Mouse (Mus musculus): ENCODE results near the gene Etfb. TPM values are rescaled to one million over a fixed set of nuclear protein-coding genes. Genes with fewer than 3 reads are reported as not detected.
"Not testable (repeated sequence)": the region's sequence is repeated elsewhere in the genome, so short reads cannot be mapped to it uniquely, and the experiment has no call there.

The Etfb gene
- polyA plus RNA-seq (2016; fragmentation: Nextera tagmentation; extraction: Ambion mirVana) = 240 and 248 TPM in 2 replicates

DNA sequence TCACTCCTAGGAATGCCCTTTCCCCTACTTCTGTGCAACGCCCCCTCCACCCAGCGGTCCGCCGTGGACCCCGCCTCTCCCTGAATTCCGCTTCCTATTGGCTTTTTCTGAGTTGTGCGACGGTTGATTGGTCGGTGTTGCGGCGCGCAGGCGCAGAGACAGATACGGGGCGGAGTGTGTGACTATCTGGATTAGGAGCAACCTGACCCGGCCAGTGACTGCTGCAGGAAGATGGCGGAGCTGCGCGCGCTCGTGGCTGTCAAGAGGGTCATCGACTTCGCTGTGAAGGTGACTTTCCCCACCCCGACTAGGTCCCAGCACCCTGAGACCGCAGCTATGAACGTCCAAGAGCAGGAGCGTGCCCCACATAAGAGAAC lies at the start of gene Etfb, which contains the start of gene Gm45233:
Etfb (plus strand) TSS at position 167 of the 377 bp plus-strand sequence.
Gm45233 (plus strand) TSS at position 212 of the 377 bp plus-strand sequence.
- Histone ChIP-seq H3K27me3 (ENCODE audit: low read depth, poor library complexity, severe bottlenecking) (no peaks in the 10 kb centered on the region), H3K36me3 (no peaks in the 10 kb centered on the region), H3K4me1 (peaks cover 16% of the 10 kb centered on the region), H3K4me3 (peak within 1 kb of the TSS; percentile 65), H3K9me3 (replicated peaks) (no peaks in the 10 kb centered on the region), H3K27ac (peak within 1 kb of the TSS; percentile 86)
- under 1% methylated on average over 27 of the region's 27 CpGs for WGBS
- peak; percentile 94 for DNase-seq (ENCODE audit: low spot score)

DNA sequence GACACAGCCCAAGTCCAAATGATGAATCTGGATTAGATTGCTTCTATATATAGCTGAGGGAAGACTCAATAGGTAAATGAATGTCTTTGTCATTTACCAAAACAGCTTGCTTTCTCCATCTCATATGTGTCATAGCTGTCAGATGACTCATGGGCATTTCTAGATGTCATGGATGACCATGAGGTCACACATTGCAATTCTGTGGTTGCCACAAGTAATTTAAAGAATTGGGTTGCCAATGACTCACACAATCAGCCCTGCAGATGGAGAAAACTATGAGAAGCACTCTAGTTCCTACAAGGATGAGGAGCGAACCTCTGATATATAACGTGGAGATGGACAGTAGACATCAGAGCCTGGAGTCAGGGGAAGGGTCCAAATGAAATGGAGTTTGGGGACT lies 44.4 kb upstream of the Etfb start:
- no peak for DNase-seq (ENCODE audit: low spot score)
- Histone ChIP-seq H3K27me3 (ENCODE audit: low read depth, poor library complexity, severe bottlenecking) (no peaks in the 10 kb centered on the region), H3K4me1 (no peaks in the 10 kb centered on the region), H3K4me3 (no peak overlapping the region), H3K36me3 (no peaks in the 10 kb centered on the region), H3K27ac (no peak overlapping the region), H3K9me3 (replicated peaks) (no peaks in the 10 kb centered on the region)
- 91% methylated on average over 2 of the region's 2 CpGs for whole genome bisulfite sequencing

DNA sequence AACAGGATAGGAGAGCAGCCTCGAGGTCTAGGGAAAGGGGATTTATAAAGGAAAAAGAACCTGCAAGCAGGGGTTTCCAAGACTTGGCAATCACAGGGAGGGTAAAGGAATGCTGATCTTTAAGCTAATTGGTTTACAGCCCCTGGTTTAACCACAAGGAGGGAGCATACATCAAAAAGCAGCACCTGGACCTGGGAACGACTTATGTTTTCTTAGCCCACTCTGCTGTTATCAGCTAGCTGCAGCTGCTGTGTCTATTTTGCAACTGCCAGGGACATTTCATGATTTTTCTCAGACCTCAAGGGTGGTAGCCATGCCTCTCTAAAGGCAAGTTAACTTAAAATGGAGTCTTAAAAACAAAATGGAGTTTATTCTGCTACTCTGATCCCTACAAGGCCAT lies 41.2 kb upstream of the Etfb start:
- WGBS = 39% methylated on average over 2 of the region's 2 CpGs
- H3K4me3 ChIP-seq = no peak overlapping the region
- H3K36me3 ChIP-seq = no peaks in the 10 kb centered on the region
- no peak overlapping the region for H3K27ac ChIP-seq
- no peak for DNase-seq (ENCODE audit: low spot score)
- no peaks in the 10 kb centered on the region for H3K9me3 ChIP-seq (replicated peaks)
- no peaks in the 10 kb centered on the region for H3K27me3 ChIP-seq (ENCODE audit: low read depth, poor library complexity, severe bottlenecking)
- H3K4me1 ChIP-seq = no peaks in the 10 kb centered on the region

DNA sequence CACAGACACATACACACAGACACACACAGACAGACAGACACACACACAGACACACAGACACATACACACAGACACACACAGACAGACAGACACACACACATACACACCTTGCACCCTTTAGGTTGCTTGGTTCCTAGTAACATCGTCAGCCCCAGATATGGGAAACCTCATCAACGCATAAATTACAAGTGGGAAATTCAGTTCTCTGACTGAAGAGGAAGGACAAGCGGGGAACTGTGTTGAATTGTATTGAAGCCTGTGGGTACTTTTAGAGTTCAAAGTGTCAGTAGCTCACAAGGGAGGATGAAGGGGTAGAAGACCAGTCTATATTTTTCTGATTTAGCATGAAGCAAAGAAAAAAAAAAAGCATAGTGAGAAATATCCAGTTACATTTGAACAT lies 36.3 kb upstream of the Etfb start:
- no peak overlapping the region for H3K4me3 ChIP-seq
- no peaks in the 10 kb centered on the region for H3K36me3 ChIP-seq
- no peak overlapping the region for H3K27ac ChIP-seq
- DNase-seq (ENCODE audit: low spot score) = no peak
- H3K4me1 ChIP-seq = peaks cover 6% of the 10 kb centered on the region
- WGBS = 89% methylated on average over 3 of the region's 3 CpGs
- H3K27me3 ChIP-seq (ENCODE audit: low read depth, poor library complexity, severe bottlenecking) = no peaks in the 10 kb centered on the region
- no peaks in the 10 kb centered on the region for H3K9me3 ChIP-seq (replicated peaks)

DNA sequence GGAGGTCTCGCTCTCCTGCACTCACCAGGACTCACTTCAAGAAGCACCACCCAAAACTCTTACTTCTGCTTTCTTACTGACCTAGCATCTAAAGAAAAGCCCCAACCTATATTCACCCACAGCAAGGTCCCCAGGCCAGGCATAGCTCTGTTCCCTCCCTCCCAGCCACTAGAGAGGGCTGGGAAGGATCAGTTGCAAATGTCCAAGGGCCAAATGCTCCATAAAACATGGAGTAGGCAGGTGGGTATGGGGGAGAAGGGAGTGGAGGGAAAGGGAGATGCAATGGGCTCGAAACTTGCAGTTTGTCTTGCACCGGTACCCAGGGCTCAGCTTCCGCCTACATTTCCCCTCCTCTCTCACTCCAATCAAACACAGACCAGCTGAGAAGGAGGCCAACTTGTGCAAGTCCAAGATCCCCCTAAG lies 35.7 kb upstream of the Etfb start, which contains the start of gene Siglecg:
Siglecg (plus strand) TSS at position 74 of the 423 bp plus-strand sequence.
- H3K4me3 ChIP-seq = no peak within 1 kb of the TSS
- H3K36me3 ChIP-seq = no peaks in the 10 kb centered on the region
- H3K27ac ChIP-seq = no peak within 1 kb of the TSS
- peaks cover 6% of the 10 kb centered on the region for H3K4me1 ChIP-seq
- DNase-seq (ENCODE audit: low spot score) = no peak
- no peaks in the 10 kb centered on the region for H3K9me3 ChIP-seq (replicated peaks)
- WGBS = 81% methylated on average over 4 of the region's 4 CpGs
- H3K27me3 ChIP-seq (ENCODE audit: low read depth, poor library complexity, severe bottlenecking) = no peaks in the 10 kb centered on the region

DNA sequence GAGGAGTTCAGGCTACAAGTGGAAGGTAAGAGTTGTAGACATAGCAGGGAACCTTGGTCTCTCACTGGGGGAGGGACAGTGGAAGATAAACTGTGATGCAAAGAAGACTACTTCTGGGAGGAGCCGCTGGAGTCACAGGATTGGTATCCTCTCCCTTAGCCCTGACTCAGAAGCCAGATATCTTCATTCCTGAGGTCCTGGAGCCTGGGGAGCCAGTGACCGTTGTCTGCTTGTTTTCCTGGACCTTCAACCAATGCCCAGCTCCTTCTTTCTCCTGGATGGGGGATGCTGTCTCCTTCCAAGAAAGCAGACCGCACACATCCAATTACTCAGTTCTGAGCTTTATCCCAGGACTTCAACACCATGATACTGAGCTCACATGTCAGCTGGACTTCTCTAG lies 34.8 kb upstream of the Etfb start:
- Histone ChIP-seq H3K4me3 (no peak overlapping the region), H3K27ac (no peak overlapping the region), H3K9me3 (replicated peaks) (no peaks in the 10 kb centered on the region), H3K36me3 (no peaks in the 10 kb centered on the region), H3K4me1 (peaks cover 6% of the 10 kb centered on the region), H3K27me3 (ENCODE audit: low read depth, poor library complexity, severe bottlenecking) (no peaks in the 10 kb centered on the region)
- no peak for DNase-seq (ENCODE audit: low spot score)
- WGBS = 86% methylated on average over 3 of the region's 3 CpGs

DNA sequence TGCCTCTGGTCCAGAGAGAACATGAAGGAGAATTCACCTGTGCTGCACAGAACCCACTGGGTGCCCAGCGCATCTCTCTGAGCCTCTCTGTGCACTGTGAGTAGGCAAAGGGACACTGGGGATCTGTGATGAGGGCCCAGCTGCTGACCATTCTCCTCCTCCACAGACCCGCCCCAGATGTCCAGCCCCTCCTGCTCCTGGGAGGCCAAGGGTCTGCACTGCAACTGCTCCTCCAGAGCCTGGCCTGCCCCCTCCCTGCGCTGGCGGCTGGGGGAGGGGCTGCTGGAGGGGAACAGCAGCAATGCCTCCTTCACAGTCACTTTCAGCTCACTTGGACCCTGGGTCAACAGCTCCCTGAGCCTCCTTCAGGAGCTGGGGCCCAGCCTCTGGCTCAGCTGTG lies 32.2 kb upstream of the Etfb start:
- not testable (repeated sequence) for H3K4me3 ChIP-seq; H3K9me3 ChIP-seq (replicated peaks); H3K27me3 ChIP-seq (ENCODE audit: low read depth, poor library complexity, severe bottlenecking); H3K36me3 ChIP-seq; H3K4me1 ChIP-seq; DNase-seq (ENCODE audit: low spot score)
- H3K27ac ChIP-seq = peak overlapping the region; percentile 61; the same call in 1 of the 2 replicates
- 28% methylated on average over 4 of the region's 4 CpGs for WGBS

DNA sequence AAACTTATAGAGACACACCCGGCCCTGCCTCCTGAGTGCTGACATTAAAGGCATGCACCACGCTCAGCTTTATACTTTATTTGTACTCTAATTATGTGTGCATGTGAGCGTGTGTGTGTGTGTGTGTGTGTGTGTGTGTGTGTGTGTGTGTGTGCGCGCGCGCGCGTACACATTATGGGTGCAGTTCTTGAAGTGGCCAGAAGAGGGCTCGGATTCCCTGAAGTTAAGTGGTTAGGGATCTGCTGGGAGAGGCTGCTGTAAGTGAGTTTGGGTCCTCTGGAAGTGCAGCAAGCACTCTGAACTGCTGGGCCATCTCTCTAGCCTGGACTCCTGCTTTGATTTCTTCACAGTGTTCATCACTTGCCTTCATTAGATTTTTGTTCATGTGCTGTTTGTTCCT lies 26.6 kb upstream of the Etfb start:
- H3K4me1 ChIP-seq = no peaks in the 10 kb centered on the region
- no peaks in the 10 kb centered on the region for H3K27me3 ChIP-seq (ENCODE audit: low read depth, poor library complexity, severe bottlenecking)
- no peak for DNase-seq (ENCODE audit: low spot score)
- H3K9me3 ChIP-seq (replicated peaks) = no peaks in the 10 kb centered on the region
- no peak overlapping the region for H3K27ac ChIP-seq
- H3K4me3 ChIP-seq = no peak overlapping the region
- no peaks in the 10 kb centered on the region for H3K36me3 ChIP-seq
- WGBS = 84% methylated on average over 10 of the region's 10 CpGs

DNA sequence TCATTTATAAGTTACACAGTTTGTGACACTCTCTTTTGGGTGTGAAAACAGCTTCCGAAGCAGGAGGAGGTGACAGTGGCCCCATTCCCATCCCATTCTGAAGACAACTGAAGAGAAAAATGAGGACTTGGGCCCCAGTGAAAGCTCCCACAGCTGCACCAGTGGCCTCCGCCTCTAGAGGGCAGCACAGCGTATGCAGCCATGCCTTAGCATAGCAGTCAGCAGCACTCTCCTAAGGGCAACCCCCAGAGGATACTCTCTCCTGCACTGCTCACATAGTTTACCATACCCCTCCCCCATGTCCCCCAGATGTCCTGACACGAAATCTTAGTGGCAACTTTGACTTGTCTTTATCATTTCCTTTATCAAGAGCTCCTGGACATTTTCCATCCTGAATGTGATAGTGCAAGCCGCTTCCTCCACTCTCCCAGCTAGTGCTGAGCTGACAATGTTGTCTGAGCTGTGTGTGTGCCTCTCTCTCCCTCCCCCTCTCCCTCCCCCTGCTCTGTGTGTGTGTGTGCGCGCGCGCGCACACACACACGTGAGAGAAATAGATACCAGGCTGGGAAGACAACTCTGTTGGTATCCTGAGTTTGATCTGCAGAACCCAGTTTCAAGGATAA lies 20.8 kb upstream of the Etfb start:
- H3K4me3 ChIP-seq = no peak overlapping the region
- H3K9me3 ChIP-seq (replicated peaks) = no peaks in the 10 kb centered on the region
- no peaks in the 10 kb centered on the region; the same call in 1 of the 2 replicates for H3K4me1 ChIP-seq
- no peak overlapping the region for H3K27ac ChIP-seq
- H3K36me3 ChIP-seq = no peaks in the 10 kb centered on the region
- 16% methylated on average over 11 of the region's 11 CpGs for WGBS
- H3K27me3 ChIP-seq (ENCODE audit: low read depth, poor library complexity, severe bottlenecking) = no peaks in the 10 kb centered on the region
- DNase-seq (ENCODE audit: low spot score) = peak; percentile 85

DNA sequence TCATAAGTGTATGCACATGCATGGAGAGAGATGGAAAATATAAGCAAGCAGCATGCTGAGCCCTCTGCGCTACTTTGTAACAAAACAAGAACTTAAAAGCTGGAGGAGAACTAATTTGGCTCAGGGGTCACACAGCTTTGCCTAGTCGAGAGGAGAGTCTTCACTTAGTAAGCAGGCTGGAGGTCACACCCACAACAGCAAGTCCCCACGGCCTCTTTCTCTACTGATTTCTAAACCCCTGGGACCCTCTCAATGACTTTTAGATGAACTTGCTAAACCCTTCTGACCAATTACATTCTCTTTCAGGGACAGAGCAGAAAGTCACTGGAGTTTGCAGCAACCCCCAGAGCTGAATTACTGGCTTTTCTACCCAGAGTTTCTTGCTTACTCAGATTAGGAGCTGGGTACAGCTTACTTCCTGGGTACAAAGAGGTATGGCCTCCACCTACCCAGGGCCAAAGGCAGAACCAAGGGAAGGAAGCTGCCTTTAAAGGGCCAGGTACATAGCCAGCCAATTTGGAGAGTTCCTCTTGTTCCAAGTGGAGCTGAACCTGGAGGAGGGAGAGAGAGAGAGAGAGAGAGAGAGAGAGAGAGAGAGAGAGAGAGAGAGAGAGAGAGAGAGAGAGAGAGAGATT lies 19.8 kb upstream of the Etfb start:
- Histone ChIP-seq H3K4me3 (no peak overlapping the region), H3K36me3 (no peaks in the 10 kb centered on the region), H3K4me1 (no peaks in the 10 kb centered on the region; the same call in 1 of the 2 replicates), H3K9me3 (replicated peaks) (no peaks in the 10 kb centered on the region), H3K27me3 (ENCODE audit: low read depth, poor library complexity, severe bottlenecking) (no peaks in the 10 kb centered on the region), H3K27ac (no peak overlapping the region)
- DNase-seq (ENCODE audit: low spot score) = no peak
- WGBS = 68% methylated on average over 3 of the region's 3 CpGs

DNA sequence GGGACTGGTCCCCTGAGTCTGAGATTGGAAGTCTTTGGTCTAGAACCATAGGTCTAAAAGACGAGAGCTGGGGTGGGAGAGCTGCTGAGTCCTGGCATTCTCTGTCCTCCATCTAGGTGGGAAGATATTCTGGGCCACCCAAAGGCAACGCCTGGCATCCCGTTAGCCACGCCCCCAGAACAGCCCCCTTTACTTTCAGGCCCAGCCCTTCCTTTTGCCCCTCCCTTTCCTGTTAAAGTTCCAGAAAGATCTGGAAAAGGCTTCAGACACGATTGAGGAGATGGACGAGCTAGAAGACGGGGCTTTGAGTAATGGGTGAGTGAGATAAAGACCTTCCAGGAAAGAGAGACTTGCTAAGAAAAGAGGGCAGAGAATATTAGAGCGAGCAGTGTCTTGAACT lies 16.5 kb upstream of the Etfb start, which contains the start of gene Lim2:
Lim2 (plus strand) TSS at position 265 of the 400 bp plus-strand sequence.
- WGBS = 90% methylated on average over 8 of the region's 8 CpGs
- DNase-seq (ENCODE audit: low spot score) = no peak
- no peaks in the 10 kb centered on the region for H3K36me3 ChIP-seq

DNA sequence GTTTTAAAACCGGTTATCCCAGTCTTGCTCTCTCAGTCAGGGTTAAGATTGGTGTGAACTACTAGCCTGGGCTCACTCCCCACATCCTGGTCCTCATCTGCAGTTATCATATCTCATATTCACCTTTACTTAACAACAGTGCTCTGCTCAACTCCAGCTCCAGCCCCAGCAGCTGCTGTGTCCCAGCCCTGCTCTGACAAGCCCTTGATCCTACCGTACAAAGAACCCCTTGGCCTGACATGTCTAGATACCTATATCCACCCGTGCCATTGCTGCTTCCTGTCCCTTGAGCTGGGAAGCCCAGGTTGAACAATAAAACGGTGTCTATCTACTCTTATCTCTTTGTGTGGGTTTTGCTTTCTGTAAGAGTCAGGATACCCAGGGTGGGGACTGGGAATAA lies 14.4 kb upstream of the Etfb start:
- H3K27ac ChIP-seq = no peak overlapping the region
- no peaks in the 10 kb centered on the region for H3K9me3 ChIP-seq (replicated peaks)
- 65% methylated on average over 4 of the region's 4 CpGs for WGBS
- H3K27me3 ChIP-seq (ENCODE audit: low read depth, poor library complexity, severe bottlenecking) = no peaks in the 10 kb centered on the region
- no peak for DNase-seq (ENCODE audit: low spot score)
- H3K4me1 ChIP-seq = no peaks in the 10 kb centered on the region
- H3K4me3 ChIP-seq = no peak overlapping the region
- no peaks in the 10 kb centered on the region for H3K36me3 ChIP-seq

More for the DNA sequence above, 16.5 kb upstream of the Etfb start, which contains the start of gene Lim2:
- Histone ChIP-seq H3K27ac (no peak within 1 kb of the TSS), H3K27me3 (ENCODE audit: low read depth, poor library complexity, severe bottlenecking) (no peaks in the 10 kb centered on the region), H3K4me3 (no peak within 1 kb of the TSS), H3K4me1 (no peaks in the 10 kb centered on the region; the same call in 1 of the 2 replicates), H3K9me3 (replicated peaks) (no peaks in the 10 kb centered on the region)

DNA sequence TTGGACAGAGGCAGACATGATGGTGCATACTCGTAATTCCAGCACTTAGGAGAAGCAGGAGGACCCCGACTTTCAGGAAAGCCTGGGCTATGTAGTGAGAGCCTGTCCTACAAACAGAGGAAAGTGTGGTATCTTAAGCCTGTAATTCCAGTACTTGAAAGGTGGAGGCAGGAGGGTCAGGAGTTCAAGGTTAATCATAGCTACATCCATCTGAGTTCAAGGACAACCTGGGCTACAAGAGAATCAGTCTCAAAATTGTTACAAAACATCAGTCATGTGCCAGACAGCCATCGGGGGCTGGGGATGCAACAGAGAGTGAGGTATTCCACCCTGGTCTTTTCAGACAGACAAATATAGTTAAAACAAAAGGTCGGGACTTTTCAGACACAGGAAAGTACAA lies 11.0 kb upstream of the Etfb start:
- DNase-seq (ENCODE audit: low spot score) = no peak
- Histone ChIP-seq H3K27ac (no peak overlapping the region), H3K9me3 (replicated peaks) (no peaks in the 10 kb centered on the region), H3K27me3 (ENCODE audit: low read depth, poor library complexity, severe bottlenecking) (no peaks in the 10 kb centered on the region), H3K36me3 (no peaks in the 10 kb centered on the region), H3K4me3 (no peak overlapping the region), H3K4me1 (no peaks in the 10 kb centered on the region)
- 81% methylated on average over 4 of the region's 4 CpGs for WGBS
